Mouse (Mus musculus): ENCODE data around the gene A430078G23Rik. TPM values are rescaled to one million over a fixed set of nuclear protein-coding genes. Genes with fewer than 3 reads are reported as not detected.

A430078G23Rik gene
- polyA plus RNA-seq (2014; fragmentation: Illumina TruSeq; extraction: RNeasy Lipid Tissue Mini Kit (QIAGEN cat#74804)), result not detected

GRCm38 (mm10) chr8:3353189-3353810 is at the start of gene A430078G23Rik:
Gene A430078G23Rik, plus strand, starts transcription at chr8:3353415.

GRCm38 (mm10) chr8:3392771-3393710 is 39.8 kb downstream of the A430078G23Rik start, which contains the start of gene Arhgef18:
Gene Arhgef18, plus strand, starts transcription at chr8:3393006.

Other genes with a start within 250 kb of the A430078G23Rik start
- 69.2 TPM for gene Insr, start 73.8 kb upstream of the A430078G23Rik start, polyA plus RNA-seq (2014; fragmentation: Illumina TruSeq; extraction: RNeasy Lipid Tissue Mini Kit (QIAGEN cat#74804))
- 6.4 TPM for gene Arhgef18, start 39.6 kb downstream of the A430078G23Rik start, polyA plus RNA-seq (2014; fragmentation: Illumina TruSeq; extraction: RNeasy Lipid Tissue Mini Kit (QIAGEN cat#74804))
- gene Pex11g, start 114.3 kb downstream of the A430078G23Rik start, polyA plus RNA-seq (2014; fragmentation: Illumina TruSeq; extraction: RNeasy Lipid Tissue Mini Kit (QIAGEN cat#74804)), result 0.54 TPM
- gene Tex45, start 117.4 kb downstream of the A430078G23Rik start, polyA plus RNA-seq (2014; fragmentation: Illumina TruSeq; extraction: RNeasy Lipid Tissue Mini Kit (QIAGEN cat#74804)), result not detected
- 2.7 TPM for gene Zfp358, start 139.7 kb downstream of the A430078G23Rik start, polyA plus RNA-seq (2014; fragmentation: Illumina TruSeq; extraction: RNeasy Lipid Tissue Mini Kit (QIAGEN cat#74804))
- gene Mcoln1, start 147.0 kb downstream of the A430078G23Rik start, polyA plus RNA-seq (2014; fragmentation: Illumina TruSeq; extraction: RNeasy Lipid Tissue Mini Kit (QIAGEN cat#74804)), result 6.6 TPM
- gene Pnpla6, start 162.0 kb downstream of the A430078G23Rik start, polyA plus RNA-seq (2014; fragmentation: Illumina TruSeq; extraction: RNeasy Lipid Tissue Mini Kit (QIAGEN cat#74804)), result 4.0 TPM
- 1.2 TPM for gene C330021F23Rik, start 214.6 kb downstream of the A430078G23Rik start, polyA plus RNA-seq (2014; fragmentation: Illumina TruSeq; extraction: RNeasy Lipid Tissue Mini Kit (QIAGEN cat#74804))
- 0.26 TPM for gene Camsap3, start 233.9 kb downstream of the A430078G23Rik start, polyA plus RNA-seq (2014; fragmentation: Illumina TruSeq; extraction: RNeasy Lipid Tissue Mini Kit (QIAGEN cat#74804))

Measured in ovary, adult 10 weeks (tissue).